Mouse (Mus musculus) layer of hippocampus, postnatal 25 days (tissue): Measurements from ENCODE around the gene Il34. TPM values are rescaled to one million over a fixed set of nuclear protein-coding genes. Genes with fewer than 3 reads are reported as not detected.
A peak's percentile ranks its signal among the peaks of the same experiment; 100 is the strongest.

Experiments
- DNase-seq, 2 experiments: peaks; one replicate each; pipeline ENCODE4 v3.0.0; 2022; ENCODE audit warnings: mixed read lengths in 2 of 2, low spot score in 1 of 2; ENCODE audit errors: extremely low spot score in 1 of 2
- total RNA-seq, 2 experiments: library from RNA; stranded (reverse); gene quantifications; 2 replicates each; pipeline ENCODE4 v1.2.3; 2021

The Il34 gene
- total RNA-seq, 2 experiments from 2014 or later: 77.1 to 79.3 TPM

DNA sequence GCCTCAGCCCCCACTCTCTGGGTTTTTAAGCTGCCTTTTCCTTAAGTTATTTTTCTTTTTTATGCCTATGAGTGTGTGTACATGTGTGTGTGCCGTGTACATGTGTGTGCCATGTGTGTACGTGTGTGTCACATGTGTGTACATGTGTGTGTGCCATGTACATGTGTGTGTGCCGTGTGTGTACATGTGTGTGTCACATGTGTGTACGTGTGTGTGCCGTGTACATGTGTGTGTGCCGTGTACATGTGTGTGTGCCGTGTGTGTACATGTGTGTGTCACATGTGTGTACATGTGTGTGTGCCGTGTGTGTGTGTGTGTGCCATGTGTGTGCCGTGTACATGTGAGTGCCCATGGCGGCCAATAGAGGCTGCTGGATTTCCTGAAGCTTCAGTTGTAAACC, 60.6 kb downstream of the Il34 start:
- no peak for DNase-seq

GRCm38 (mm10) chr8:110742452-110742818, 63.3 kb downstream of the Il34 start:
- no peak for DNase-seq

- DNase-seq: no peak
These were observed 63.8 kb downstream of the Il34 start for GRCm38 (mm10) chr8:110741816-110742451.

DNA sequence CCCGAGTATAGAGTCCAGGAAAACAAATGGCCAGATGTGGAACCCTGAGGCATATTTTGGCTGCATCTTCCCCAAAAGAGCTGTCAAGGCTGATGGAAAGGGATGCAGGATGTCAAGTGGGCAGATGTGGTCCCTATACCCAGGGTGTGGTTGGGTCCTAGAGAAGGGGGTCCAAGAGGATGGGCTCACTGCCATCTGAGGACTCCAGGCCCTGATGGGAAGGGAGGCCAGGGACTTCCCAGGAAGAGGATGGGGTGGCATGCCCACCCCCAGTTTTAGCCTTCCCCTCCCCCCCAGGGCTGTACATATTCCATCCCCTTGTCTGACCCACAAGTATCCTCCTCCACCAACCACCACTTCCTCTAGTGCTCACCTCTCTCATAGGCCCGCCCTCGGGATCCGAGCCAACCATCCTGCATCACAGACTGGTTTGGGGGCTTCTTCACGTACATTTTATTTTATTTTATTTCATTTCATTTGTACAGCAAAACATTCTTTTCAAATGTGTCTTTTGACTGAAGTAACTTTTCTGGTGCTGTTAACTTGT, 65.0 kb downstream of the Il34 start:
- no peak for DNase-seq

- no peak for DNase-seq
These were observed 67.0 kb downstream of the Il34 start for GRCm38 (mm10) chr8:110738591-110739195.

DNA sequence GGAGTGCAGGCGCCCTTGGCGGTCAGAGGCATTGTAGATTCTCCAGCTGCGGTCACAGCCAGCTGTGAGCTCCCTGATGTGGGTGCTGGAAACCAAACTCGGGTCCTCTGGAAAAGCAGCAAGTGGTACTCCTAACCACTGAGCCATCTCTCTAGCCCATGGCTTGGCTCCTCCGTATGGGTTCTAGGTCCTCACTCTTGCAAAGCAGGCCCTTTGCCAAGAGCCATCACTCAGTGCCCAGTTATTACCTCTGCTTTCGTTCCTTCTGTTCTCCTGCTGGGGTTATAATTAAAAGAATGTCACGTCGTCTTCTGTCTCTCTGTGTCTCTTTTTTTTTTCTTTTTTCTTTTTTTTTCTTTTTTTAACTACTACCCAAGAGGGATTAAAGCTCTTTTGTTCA, 72.7 kb downstream of the Il34 start:
- no peak for DNase-seq

- DNase-seq: no peak
These were observed 74.3 kb downstream of the Il34 start for GRCm38 (mm10) chr8:110731346-110731859.

DNA sequence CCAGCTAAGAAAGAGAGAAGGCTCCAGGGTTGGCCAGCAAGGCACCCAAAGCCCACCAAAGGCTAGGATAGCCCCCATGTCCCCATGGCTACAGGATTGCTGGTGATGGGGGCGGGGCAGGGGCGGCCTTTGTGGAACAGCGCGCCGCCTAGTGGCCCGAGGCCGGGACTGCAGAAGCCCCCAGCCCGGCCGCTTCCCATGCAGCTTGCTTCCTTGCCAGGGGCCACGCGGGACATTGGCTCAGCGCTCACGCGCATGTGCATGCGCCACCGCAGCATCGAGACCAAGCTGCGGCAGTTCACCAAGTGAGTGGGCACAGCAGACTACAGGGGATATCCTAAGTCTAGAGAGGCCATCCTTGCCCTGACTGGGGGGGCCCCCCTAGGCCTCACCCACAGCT, 78.8 kb downstream of the Il34 start:
- DNase-seq: peak; percentile 73 to 75

DNA sequence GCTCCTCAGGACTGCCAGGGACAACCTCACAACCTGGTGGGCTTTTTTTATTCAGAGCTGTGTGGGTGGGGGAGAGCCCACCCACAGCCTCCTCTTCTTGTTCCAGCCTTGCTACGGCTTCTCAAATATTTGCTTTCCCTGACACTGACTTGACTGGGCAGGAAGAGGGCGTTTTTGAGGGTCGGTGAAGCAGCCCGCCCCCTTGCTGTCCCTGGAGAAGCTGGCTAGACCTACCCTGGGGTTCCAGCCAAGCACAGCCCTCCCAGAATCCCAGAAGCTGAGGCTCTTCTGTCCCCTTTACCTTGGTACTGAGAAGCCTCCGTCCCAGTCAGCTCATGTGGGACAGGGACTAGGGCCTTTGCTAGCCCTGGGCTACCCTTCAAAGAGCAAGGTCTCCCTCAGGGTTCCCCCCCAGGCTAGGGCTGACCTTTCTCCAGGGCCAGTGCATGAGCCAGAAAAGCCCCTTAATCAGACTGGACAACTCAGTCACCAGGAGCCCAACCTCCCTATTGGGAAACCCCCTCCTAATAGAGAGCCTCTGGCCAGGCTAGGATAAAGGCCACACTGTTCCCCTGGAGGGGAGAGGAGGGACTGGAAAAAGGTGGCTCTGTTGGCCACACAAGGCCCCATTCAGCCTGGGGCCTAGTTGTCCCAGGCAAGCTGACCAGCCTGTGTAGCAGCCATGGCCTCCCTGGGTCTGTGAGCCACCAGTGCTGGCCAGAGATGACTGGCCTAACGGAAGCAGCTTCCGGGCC, 80.5 kb downstream of the Il34 start:
- no peak for DNase-seq

- DNase-seq: no peak
These were observed 81.2 kb downstream of the Il34 start for GRCm38 (mm10) chr8:110724493-110724892.

DNA sequence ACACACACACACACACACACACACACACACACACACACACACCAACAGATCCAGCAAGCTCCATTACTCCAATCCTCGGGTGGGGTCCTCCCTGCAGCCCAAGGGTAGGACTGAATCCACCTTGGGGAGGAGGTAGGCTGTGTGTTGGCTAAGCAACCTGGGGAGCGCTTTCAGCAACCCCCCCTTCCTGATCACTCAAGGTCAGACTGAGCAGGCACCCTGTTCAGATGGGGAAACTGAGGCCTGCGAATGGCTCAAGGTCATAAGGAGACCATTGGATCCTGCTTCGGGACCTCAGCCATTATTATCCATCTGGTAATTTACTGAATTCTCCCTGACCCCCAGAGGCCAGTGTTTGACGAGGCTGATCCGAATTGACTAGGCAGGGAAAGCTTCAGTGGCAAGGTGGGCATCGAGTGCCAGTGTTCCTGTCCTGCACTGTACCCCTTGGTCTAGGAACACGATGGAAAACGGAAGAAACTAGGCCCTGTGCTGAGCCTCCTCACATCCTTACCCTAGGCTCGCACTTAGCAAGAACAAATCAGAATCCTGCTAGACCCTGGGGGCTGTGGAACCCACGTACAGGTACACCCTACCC, 83.2 kb downstream of the Il34 start:
- DNase-seq: no peak

DNA sequence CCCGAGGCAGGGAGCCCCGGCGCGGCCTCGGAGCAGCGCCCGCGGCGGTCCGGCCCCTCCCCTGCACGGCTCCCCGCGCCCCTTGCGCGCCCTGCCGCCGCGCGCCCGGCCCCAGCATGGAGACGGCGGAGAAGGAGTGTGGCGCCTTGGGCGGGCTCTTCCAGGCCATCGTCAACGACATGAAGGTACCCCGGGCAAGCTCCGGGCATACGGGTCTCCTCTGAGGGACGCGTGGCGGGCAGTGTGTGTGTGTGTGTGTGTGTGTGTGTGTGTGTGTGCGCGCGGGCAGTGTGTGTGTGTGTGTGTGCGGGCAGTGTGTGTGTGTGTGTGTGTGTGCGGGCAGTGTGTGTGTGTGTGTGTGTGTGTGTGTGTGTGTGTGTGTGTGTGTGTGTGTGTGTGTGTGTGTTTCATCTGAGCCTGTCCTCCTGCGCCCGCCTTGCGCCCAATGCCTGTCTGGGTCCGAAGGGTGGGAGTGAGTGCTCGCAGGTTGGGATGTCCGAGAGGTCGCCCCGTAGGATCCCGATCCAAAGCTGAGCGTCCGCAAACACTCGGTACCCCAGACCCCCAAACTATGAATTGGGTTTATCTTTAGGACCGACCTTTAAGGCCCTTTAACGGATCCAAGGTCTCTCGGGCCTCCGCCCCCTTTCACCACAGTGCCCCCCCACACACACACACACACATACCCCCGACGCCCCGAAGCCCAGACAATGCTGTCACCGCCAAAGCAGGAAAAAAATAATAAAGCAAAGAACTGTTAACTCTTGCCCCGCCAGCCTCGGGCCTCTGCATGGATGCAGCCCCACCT, 83.9 kb downstream of the Il34 start:
- no peak for DNase-seq

DNA sequence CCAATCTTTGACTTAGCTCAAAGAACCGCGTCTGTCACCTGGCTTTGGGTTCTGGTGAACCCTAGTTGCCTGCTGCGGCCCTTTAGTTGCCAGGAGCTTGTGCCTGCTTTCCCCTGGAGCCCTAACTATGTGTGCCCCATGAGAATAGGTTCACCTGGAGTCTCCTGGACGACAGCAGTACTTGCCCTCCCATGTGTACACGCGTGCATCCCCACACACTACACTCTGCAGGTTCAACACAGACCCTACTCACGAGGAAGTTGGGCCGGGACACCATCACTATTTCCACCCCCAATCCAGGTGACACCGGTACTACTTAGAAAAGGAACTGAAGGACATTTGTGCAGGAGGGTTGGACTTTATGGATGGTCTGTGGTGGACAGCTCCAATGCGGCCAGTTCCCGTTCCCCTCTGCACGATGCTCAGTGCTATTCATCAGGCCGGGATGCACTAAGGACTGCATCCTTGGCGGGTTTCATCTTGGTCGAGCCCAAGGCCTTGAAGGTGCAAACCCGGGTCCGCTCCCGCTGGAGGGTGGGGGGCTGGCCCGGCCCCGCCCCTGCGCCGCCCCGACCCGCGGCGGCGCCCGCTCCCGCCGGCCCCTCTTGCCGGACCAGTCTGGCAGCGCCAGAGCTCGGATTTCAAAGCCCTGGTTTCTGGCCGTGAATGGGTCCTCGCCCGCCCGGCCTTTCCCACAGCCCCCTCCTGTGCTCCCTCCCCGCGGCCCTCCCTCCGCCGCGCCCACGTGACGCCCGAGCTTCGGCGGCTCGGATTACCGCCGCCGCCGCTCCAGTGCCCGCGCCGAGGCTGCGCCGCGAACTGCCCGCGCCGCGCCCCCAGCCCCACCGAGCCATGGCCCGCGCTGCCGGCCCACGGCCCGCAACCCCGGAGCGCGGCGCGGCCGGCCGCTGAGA, 84.8 kb downstream of the Il34 start, which contains the start of gene Mtss1l:
Mtss1l (plus strand) TSS at position 792 of the 914 bp plus-strand sequence.
- peak; percentile 55 to 63 for DNase-seq

- DNase-seq: no peak
These were observed 85.6 kb downstream of the Il34 start for GRCm38 (mm10) chr8:110719898-110720653.

- DNase-seq: no peak
These were observed 86.6 kb downstream of the Il34 start for GRCm38 (mm10) chr8:110718969-110719670.

DNA sequence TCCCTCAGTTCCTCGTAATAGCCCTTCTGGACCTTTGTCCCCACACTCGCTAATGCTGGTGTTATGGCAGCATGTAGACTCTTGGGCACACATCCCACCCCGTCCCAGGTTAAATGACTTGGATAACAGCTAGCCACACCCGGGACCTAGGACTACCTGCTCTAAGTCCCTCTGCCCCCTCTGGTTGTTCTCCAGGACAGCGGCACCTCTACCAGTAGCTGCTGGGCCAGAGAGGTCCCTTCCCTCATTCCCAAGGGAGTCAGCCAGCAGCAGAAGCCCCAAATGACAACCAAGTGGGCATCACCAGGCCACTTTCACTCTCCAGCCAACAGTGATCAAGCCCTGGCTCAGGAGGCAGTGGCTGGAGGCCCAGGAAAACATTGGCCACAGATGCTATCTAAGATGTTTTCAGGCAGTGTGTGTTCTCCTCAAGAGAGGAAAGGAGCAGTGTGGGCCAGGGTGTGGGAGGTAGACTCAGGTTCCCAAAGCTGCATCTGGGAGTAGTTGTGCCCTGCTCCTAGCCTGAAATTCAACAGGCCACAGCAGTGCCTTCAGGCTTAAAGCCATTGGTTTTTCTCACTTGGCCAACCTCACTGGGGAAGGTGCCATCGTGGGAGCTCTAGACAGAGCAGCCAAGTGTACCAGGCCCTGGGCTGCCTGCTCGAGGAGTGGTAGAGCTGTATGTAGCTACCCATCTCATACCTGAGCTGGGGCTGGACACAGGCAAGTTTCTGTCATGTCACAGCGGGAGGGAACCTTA, 87.3 kb downstream of the Il34 start:
- no peak for DNase-seq

GRCm38 (mm10) chr8:110717131-110717530, 88.6 kb downstream of the Il34 start:
- DNase-seq: no peak
